Mouse (Mus musculus) spleen, postnatal 36 days (tissue): Measurements from ENCODE around the gene H1foo.

ENCODE experiments used
- DNase-seq, 2 experiments: peaks; one replicate each; pipeline ENCODE4 v3.0.0; 2022; ENCODE audit warnings: low spot score in 2 of 2, mixed read lengths in 1 of 2

Gene H1foo

DNA sequence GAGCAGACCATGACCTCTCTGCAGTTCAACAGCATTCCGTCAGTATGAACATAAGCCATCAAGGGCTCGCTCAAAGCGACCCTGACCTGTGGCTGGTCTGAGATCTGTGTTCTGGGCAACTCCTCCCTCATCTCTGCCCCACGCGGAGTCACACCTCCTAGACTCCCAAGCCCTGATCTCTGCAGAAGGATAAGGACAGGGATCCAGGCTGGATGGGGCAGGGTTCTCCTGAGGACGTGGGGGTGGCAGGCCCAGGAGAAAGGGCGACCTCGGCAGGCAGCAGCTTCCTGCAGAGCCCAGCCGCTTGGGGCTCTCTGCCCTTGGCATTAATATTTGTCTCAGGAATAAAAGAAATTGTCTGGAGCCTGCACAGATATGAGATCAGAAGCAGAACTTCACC lies 40.9 kb downstream of the H1foo start:
- DNase-seq = no peak

DNA sequence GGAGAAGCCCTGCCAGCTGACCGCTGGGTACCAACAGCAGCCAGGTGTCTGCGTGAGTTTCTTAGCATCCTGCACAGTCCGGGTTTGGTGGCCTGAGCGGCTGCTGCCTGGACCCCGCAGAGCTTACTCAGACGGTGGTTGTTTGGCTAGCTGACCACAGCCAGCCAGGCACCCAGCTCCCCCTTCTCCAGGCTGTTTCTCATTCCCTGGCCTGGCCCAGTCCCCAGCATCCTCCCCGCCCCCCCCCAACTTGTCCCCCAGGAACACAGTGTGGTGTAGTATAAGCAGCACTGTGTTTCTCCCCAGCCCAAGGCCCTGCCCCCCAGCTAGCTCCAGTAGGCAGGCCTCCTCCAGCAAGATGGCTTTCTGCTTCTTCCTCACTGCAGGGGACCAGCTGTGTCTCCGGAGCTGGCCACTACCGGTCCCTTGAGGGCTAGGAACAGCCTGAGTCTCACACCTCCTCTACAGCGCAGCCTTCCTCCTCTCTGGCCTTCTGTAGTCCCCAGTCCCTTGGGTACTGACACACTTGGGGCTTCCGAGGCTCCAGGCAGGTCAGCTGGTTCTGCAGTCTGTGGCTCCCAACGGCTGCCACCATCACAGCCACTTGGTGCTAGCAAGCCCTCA lies 41.8 kb downstream of the H1foo start:
- DNase-seq = no peak

DNA sequence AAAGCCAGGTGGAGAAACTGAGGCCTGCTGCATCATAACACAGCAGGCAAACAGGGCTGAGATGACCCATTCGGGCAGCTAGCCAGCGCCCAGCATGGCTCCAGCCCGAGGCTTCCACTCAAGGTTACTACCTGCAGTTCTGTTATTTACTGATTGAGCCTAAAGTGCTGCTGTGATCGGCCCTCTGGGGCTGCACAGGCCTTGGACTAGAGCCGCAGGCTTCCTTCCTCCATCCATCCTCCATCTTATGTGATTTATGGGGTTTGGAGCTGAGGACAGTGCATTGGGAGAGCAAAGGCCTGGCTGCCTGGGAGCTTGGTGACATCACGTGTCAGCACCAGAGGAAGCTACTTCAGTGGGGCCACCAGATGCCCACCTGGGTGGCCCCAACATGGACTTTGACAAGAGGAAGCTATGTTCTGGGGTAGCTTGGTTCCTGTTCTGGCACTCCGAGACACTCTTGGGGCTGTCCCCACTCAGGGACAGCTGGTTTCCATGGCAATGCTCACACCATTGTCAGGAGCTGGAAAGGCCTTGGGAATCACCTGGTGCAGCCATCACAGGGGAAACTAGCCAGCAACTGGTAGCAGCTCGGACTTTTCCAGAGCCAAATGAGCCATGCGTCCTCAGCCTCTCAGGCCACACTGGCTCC lies 42.5 kb downstream of the H1foo start:
- DNase-seq = peak in 1 of 2 experiments; percentile 47

DNA sequence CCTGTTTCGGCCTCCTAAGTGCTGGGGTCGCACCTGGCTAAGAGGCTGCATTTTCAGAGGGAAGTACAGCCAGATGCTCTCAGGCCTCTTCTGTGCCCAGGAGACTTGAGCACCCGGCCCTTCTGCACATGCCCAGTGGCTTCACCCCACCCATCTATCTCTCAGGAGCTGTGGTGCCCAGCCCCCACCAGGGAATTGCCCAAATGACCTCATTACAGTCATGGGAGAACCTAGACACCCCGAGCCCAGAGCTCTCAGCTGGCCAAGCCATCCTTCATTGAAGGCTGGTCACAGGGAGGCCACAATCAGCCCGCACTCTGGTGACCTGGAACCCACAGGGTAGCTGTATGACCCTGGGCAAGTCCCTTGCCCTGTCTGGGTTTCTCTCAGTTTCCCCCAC lies 44.3 kb downstream of the H1foo start:
- peak in 1 of 2 experiments; percentile 50 for DNase-seq

DNA sequence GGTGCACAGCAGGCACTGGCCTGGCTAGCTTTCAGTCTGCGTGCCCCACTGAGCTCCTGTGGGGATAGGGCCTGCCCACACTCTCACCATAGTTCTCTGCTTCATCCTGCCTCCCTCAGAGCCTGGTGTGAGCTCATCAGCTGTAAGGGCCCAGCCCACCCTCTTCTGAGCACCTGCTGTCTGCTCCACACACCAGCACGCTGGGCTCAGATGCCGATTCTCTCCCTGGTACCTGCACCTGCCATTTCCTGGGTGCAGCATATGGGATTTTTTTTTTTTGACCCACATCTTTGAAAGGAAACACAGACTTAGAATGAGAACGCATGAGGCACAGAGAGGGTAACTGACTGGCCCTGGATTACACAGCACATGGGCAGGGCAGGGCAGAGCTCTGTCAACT lies 44.9 kb downstream of the H1foo start:
- DNase-seq = peak; percentile 55 to 62

DNA sequence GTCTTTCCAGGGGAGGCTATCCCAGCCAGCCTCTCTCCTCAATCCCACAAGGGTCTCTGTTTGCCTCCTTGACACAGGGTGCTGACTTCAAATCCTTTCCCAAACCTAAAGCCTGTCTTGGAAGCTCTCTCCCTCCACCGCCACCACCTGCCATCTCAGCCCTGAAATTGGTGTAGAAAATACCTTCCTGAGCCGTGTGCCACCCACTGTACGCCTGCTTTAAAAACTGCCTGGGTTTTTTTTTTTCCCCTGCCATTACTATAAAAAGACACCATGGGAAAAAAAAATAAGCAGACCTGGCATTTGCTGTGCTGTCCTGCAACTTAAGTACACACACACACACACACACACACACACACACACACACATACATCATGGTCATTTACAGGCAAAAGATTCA lies 45.3 kb downstream of the H1foo start:
- no peak for DNase-seq

DNA sequence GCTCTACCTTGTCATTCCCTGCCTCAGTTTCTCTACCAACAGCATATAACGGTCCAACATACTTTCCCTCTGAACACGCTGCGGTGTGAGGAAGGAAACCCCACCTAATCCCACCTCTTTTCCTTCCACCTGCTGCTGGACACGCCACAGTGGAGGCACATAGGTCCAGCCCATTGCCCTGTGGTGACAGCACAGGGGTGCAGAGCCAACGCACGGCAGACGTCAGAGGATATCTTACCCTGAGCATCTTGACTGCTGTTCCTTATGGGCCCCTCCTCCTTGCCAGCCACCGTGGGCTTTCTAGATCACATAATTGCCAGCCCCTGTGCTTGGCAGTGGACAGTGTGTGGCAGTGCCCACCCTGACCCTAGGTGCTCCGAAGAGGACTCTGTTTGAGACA lies 45.7 kb downstream of the H1foo start:
- no peak for DNase-seq

DNA sequence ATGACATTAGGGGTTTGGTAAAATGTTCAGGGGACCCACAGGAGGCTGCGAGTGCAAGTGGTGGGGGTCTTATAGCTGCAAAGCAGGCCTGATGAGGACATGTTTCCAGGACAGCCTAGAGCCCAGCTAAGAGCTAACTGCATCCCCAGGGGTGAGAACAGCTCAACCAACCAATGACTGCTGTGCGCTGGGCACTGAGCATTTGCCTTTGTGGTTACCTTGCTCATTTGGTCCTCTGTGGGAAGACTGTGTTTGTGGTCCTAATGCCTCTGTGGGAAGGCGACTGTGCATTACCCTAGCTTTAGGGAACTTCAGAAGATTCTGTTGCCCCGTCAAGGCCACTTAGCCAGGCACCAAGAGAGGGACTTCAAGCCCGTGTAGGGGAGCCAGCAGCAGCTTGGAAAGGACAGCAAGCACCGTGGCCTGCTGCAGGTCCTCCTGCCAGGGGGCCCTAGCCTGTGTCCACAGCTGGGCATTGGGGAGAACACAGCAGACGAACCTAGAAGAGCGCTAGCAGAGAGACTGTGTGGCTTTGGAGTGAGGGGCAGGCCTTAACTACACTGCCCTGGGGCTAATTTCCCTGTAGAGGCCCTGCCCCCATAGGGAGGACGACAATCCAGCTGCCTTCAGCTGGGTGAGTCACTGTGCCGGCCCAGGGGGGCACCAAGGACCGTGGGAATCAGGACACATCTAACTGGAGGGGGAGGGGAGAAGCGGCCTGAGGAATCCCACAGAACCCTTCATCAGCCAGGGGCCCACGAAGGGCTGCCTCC lies 46.6 kb downstream of the H1foo start:
- DNase-seq = no peak

DNA sequence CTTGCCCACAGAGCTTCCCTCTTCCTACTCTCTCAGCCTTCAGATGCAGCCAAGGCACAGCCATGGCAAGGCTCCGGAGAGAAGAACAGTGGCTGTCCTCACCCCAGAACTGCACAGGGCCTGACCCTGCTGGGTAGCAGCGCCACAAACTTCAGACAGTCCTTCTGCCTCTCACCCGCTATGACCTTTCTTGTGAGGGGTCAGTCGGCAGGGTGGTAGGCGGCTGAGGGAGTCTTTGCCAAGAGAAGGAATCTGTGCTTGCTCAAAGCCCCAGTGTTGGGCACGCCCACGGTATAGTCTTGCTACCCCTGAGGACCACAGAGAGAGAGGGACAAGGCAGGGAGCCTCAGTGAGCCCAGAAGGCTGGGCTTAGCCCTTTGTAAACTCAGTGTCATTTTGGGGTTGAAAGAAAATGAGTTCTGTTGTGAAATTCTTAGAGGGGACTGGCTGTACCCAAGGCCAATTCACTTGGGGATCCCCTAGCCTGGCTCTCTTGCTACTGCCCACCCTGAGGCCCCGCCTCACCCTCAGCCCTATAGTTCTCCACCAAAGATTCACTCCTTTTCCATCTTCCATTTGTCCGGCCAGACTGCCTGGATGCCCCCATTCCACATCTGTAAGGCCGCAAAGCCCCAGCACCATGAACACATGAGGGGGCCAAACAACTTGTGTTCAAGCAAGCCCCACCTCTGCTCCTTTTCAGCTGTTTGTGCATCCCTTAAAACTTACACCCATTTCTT lies 47.3 kb downstream of the H1foo start:
- DNase-seq = no peak

DNA sequence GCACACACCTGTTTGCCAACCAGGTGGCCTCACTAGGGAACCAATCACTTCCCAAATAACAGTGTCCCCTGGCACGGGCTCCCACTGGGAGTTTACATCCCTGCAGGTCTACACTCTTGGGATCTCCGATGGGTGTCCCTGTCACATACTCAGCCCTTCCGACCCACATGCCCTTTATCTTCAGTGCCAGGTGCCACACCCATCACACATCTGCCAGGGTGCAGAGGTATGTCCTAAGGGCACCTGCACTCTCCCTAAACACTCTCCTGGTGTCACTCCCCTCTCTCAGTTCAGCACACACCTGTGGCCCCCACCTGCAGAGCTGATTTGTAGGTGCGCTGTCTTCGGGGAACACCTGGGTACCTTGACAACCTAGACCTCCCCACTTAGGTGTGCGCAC lies 48.2 kb downstream of the H1foo start:
- DNase-seq = no peak

DNA sequence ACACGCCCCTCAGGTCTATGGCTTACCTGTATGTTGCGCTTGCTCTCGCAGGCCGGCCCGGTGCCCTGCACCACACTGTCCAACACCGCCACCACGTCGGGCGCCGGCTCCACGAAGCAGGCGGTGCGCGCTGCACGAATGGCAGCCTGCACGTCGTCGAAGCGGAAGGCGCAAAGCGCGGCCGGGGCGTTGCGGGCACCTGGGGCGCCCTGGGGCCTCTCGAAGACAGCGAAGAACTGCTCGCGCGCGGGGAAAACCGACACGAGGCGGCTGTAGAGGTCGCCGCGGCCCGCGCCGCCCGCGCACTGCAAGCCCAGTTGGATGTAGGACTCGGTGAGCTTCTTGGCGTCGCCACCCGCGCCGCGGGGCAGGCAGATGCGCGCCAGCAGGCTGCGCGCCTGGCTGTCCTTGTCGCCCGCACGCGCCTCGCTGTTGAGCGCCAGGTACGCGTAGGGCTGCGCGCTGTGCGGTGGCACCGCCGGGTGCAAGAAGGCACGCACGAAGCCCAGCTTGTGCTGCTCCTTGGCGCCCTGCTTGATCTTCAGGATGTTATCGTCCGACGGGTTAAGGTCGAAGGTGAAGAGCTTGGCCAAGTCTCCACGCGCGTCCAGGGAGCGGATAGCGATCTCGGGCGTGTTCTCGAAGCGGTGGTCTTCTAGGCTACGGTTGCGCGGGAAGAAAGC lies 48.9 kb downstream of the H1foo start:
- no peak for DNase-seq

DNA sequence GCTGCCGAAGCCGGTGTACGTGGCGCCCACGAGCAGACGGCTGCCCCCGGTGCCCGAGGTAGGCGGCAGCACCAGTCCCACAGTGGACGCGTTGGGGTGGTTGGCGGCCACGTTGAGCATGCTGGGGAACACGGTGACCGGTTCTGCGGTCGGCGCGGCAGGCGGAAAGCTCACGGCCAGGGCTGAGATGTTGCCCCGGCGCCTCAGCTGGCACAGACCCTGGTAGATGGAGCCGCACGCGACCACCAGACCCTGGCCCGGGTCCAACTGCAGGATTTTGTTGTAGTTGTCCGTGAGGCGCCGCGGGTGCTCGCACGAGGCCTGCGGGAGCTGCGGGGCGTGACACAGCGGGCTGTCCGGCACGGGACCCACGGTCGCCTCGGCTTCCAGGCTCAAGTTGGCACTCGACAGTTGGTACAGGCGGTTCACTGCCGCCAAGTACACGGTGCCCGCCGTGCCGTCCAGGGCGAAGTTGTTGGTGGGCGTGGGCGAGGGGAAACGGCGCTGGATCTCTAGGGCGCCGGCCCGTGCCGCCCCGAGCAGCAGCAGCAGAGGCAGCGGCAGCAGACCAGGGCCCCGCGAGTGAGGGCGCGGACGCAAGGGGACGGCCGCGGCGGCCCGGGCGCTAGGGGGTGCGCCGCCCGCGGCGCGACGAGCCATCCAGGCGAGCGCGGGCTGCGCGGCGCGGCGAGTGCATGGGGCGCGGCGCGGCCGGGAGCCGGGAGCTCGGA lies 49.6 kb downstream of the H1foo start:
- DNase-seq = no peak

DNA sequence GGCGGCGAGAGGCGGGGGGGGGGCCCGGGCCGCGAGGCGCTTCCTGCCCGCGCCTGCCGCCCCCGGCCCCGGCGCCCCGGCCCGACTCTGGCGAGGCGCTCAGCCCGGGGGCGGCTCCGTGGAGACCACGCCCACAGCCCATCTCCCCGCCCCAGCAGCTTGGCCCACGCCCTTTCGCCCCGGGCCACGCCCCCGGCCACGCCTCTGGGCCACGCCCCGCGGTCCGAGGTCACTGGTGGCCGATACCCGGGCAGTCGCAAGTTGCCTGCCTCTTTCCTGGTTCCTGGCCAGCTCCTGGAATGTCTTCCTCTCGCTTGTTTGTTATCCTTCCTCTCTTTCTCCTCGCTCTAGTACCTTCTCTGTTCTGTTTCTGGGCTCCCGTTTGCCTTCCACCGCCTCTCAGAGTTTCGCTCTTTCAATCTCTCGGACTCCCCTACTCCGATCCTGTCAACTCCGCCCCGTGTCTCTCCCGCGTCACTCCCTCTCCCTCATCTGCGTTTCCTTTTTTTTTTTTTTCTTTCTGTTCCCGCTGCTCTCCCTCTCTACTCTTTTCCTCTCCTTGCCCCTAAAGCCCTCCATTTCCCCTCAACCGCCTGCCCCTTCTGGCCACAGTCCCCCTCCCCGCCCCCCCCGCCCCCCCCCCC lies 50.3 kb downstream of the H1foo start, which contains the start of gene Plxnd1:
TSS of gene Plxnd1 (minus strand) at position 129 of the 644 bp plus-strand sequence.
- DNase-seq = peak; percentile 88

DNA sequence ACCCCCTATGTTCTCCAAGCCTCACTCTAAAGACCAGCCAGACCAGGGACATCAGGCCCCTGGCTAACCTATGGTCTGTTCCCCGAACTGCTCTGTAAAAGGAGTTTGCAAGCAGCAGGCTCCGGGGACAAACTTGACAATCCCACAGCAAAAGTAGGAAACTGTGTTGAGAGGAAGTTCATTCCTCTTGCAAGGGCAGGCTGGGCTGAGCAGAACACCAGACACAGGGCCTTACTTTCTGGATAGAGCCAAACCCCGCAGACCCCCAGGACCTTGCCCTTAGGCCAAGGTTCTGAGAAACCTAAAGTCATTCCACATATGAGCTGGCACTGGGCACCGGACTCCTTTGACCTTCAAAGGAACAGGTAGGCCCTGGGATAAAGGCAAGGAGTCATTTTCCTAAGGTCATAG lies 50.8 kb downstream of the H1foo start:
- DNase-seq = no peak

DNA sequence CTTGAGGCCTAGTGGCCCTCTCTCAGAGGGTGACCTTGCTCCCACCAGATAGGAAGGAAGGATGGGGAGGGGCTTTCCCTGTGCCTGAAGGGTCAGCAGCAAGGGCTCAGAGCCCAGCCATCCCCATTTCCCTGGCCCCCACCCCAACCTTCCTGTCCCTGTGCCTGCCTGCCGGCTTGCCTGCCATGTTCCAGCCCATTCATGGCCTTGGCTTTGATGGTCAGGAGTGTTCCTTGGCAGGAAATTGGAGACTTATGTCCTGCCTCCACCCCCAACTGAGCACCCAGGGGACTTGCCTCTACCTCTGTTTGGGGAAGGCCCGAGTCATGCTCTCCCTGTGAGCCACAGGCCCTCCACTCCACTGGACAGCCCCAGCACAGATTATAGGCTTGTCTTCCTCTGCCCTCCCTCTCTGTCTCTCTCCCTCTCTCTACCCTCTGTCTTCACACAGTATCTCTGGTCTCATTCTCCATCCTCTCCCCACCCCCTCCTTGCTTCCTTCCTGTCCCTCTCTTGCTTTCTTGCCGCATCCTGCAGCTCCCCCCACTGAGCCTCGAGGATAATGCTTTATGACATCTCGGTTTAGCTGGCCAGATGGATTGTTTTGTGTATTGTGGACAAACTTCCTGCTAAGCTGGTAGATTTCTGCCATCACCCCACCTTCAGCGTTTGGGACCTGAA lies 51.6 kb downstream of the H1foo start:
- peak; percentile 53 to 61 for DNase-seq

DNA sequence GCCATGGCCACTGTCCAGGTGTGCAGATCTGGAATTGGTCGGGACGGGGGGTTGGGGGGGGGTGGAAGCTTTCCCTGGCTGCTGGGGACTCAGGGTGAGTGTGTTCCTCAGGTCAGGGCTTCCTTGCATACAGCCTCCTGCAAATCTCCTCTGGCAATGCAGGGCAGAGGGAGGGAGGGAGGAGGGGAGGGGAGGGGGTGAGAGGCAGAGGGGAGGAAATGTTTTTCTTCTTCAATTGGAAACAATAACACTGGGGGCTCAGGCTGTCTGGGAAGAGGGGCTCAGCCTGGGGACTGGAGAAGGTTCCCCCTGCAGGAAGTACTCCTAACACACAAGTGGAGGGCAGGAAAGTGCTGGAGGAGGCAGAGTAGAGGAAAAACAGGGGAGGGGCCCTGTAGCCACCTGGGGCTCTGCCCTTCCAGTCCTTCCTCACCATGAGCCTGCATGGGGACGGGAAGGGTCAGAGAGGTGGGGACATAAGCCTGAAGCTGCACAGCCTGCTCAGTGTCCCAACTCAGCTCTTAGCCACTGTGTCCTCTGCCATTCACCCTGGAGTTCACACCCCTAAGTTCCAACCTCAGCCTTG lies 53.1 kb downstream of the H1foo start:
- DNase-seq = no peak

DNA sequence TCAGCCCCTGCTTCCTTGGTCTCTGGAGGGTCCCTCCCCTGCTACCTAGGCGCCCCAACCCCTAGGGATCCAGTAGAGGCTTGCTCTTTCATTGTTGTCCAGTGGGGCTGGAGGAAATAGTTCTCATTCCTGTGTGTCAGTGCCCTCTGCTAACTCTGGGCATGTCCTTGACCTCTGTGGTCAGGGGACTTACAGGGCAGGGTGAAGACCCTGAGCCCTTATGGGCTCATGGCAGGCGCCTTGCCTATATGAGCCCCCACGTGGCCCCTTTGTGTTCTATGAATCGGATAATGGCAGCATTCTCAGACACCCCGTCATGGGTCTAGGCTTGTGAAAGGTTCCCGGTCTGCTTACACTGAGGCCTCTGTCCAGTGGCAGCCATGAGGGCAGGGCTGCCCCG lies 54.0 kb downstream of the H1foo start:
- no peak for DNase-seq

DNA sequence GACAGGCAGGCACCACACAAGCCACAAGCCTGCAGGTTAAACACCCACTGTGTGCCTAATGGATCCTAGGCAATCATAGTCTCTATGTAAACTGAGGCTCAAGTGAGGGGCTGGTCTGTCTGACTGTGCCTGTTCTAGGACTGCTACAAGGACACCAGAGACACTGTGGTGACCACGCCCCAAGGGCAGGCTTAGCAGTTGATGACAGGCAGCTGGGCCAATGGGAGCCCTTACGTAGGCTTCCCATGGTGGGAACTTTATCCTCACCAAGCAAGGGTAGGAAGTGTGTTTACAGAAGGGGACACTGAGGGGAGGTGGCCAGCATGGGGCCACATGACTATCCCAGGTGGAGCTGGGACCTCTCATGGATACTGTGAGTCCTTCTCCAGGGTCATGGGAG lies 54.5 kb downstream of the H1foo start:
- no peak for DNase-seq
